ENCODE assay signal across 22 mouse cellular contexts in genomic region chr8:82777945-82778344, GRCm38 (mm10).
"Had no signal": no experiment of that assay in that cellular context is flagged by ENCODE, and none has a peak within 500 bp of the region (broad histone marks: within the 10 kb centered on the region; RNA-seq: fewer than 3 reads in every experiment).

No protein-coding gene starts in this region.

- H3K4me2 ChIP-seq: limb, embryonic 13.5 days; liver, embryonic 12.5 days; liver, embryonic 15.5 days; lung, embryonic 15.5 days; midbrain, embryonic 13.5 days had no signal

- H3K9me3 ChIP-seq: limb, embryonic 10.5 days; limb, embryonic 13.5 days; liver, embryonic 12.5 days; liver, embryonic 15.5 days; lung, embryonic 15.5 days; megakaryocyte, embryonic 14.5 days; midbrain, embryonic 10.5 days; midbrain, embryonic 13.5 days had no signal

- H3K27ac ChIP-seq: layer of hippocampus, adult 2 months; limb, embryonic 10.5 days; limb, embryonic 13.5 days; liver, embryonic 12.5 days; liver, embryonic 15.5 days; lung, embryonic 15.5 days; midbrain, embryonic 10.5 days; midbrain, embryonic 13.5 days; stomach, postnatal 0 days had no signal

- DNase-seq: kidney, postnatal 10 days; layer of hippocampus, adult 9-11 months; liver; lung, adult 18-20 months; lung, postnatal 10 days; lung, postnatal 36 days; right cerebral cortex, postnatal 14 days; right cerebral cortex, postnatal 4 days; thymus, adult 2 months; thymus, postnatal 14 days; thymus, postnatal 4 days had no signal

- ATAC-seq: liver, embryonic 12.5 days; midbrain, embryonic 13.5 days; midbrain, embryonic 16.5 days had no signal

- H3K36me3 ChIP-seq: limb, embryonic 10.5 days; limb, embryonic 13.5 days; liver, embryonic 12.5 days; liver, embryonic 15.5 days; lung, embryonic 15.5 days; midbrain, embryonic 10.5 days; midbrain, embryonic 13.5 days had no signal

- H3K9ac ChIP-seq: limb, embryonic 13.5 days; liver, embryonic 12.5 days; liver, embryonic 15.5 days; lung, embryonic 15.5 days; midbrain, embryonic 13.5 days had no signal

- H3K27me3 ChIP-seq: limb, embryonic 13.5 days; liver, embryonic 12.5 days; liver, embryonic 15.5 days; lung, embryonic 15.5 days; megakaryocyte, embryonic 14.5 days; midbrain, embryonic 13.5 days had no signal

- H3K4me3 ChIP-seq: layer of hippocampus, adult 2 months; limb, embryonic 10.5 days; limb, embryonic 13.5 days; liver, embryonic 12.5 days; liver, embryonic 15.5 days; lung, embryonic 15.5 days; megakaryocyte, embryonic 14.5 days; midbrain, embryonic 10.5 days; midbrain, embryonic 13.5 days had no signal
